Mouse (Mus musculus): ENCODE data around the gene Nras.
A peak's percentile ranks its signal among the peaks of the same experiment; 100 is the strongest.

Gene Nras

GRCm38 (mm10) chr3:103058207-103059157, at the start of gene Nras:
Gene Nras (plus strand): TSS chr3:103058285.
- DNase-seq = peak; percentile 95 to 97

- no peak for DNase-seq
Observed at GRCm38 (mm10) chr3:103017350-103017749, 40.7 kb upstream of the Nras start.

GRCm38 (mm10) chr3:103019462-103019861, 38.6 kb upstream of the Nras start:
- no peak for DNase-seq

GRCm38 (mm10) chr3:103020249-103020942, 37.7 kb upstream of the Nras start, which contains the start of gene Csde1:
Gene Csde1 (plus strand): TSS chr3:103020426.
- DNase-seq = peak; percentile 97 to 99

DNA sequence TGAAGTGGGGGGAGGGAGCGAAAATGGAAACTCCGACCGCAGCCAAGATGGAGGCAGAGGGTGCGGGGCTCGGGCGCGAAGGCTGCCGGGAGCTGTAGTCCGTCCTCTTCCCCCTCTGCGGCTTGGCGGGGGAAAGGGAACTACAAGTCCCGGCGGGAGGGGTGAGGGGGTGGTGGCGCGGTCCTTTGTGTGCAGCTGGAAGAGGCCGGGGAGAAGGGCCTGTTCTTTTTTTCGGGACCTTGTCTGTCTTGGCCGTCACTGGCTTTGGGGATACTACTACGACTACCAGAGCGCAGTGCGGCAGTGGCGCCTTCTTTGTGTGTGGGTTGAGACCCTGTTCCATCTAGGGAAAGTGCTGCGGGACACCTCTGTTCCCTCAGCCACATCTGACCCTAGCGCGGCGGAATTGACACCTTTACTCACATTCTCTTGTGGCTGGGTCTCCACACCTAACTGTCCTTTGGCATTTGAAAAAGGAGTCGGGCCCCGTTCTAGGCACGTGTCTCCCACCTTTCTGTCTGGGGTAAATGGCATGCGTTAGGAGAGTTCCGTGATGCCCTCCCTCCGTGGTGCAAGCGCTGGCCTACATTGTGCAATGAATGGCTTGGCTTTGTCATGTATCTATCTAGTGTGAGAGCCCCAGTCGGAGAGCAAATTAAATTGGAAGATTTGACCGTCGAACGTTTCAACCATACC, 37.0 kb upstream of the Nras start:
- peak; percentile 88 to 95 for DNase-seq

DNA sequence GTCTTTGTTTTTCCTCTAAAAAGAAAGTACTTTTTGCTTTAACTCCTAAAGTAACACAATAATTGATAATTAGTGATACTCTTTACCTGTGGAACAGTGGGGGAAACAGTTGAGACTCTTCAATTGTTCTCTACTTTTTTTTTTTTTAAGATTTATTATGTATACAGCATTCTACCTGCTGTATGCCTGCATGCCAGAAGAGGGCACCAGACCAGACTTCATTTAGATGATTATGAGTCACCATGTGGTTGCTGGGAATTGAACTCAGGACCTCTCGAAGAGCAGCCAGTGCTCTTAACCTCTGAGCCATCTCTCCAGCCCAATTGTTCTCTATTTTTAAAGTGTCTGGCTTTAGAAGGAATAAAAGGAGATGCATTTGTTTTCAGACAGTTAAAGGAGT, 31.9 kb upstream of the Nras start:
- DNase-seq = no peak

GRCm38 (mm10) chr3:103040285-103040684, 17.8 kb upstream of the Nras start:
- DNase-seq = no peak

DNA sequence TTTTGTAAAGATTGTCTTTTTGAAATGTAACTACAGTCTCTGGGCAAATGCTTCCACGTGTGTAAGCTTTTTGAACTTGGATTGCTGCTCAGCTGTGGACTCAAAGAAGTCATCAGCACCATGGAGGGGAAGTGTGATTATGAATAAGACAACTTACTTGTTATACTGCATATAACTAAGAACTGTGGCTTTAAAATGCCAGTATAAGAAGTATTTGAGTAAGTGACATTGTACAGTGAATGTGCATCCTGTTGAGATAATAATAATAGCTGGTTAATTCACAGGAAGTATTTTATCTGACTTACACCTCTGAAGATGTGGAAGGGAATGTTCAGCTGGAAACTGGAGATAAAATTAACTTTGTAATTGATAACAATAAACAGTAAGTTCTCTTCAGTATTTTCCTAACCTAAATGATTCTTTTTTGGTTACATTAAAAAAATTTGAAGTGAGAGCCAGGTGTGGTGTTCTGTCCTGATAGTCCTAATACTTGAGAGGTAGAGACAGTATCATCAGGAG, 17.2 kb upstream of the Nras start:
- DNase-seq = no peak

DNA sequence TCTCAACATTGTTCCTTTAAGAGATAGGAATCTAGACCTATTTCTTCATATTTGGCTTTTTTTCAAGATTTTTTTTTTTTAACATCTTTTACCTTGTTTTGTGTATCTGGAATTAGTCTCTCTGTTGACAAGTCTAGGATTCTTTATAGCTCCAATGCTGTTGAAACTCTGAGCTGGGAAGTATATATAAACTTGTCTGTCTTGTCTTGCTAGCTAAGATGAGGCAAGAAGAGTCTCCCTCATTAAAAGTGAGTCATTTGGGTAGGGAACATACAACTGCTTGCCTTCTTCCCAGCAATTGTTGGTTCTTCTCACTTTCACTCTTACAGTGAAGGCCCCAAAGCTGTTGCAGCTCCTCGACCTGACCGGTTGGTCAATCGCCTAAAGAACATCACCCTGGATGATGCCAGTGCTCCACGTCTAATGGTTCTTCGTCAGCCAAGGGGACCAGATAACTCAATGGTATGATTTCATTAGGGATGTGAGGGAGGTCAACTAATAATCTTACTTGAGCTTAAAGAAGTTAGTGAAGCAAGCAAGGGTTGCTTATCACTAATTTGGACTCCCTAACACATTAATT, 2.0 kb upstream of the Nras start:
- DNase-seq = no peak

GRCm38 (mm10) chr3:103057752-103058151, 333 bp upstream of the Nras start:
- DNase-seq = no peak

DNA sequence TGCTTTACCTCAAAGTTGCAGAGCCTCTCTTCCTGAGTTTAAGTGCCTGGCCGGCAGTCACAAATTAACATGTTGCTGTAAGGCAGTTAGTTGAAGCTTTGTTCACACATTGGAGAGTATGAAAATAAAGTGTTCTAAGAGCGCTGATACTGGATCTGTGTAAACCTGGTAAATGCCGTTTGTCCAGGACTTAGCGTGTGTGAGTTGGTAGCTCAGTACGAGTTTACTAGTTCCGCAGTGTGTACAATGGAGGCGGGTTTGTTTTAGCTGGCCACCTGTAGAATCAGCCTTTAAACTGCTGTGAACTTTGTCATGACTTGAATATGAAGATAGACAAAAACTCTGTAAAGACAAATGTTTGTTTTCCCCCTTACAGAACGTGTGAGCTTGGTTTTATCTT, 8.8 kb downstream of the Nras start:
- no peak for DNase-seq

DNA sequence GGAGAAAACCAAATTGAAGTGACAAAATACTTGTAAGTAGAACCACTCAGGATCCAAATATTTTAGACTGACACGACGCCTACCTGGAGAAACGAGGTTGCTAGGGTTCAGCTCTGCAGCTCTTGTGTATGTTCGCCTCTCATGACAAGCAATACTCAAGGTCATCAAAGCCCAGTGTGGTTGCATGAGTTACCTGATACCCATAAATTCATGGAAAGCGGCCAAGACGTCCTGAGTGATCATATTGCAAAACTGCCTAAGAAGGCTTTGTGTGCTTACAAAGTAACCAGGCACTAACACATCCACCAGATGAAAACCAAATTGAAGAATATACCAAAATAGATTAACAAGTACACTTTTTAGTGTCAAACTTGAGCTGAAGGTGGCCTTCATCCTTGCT, 10.9 kb downstream of the Nras start:
- DNase-seq = no peak

DNA sequence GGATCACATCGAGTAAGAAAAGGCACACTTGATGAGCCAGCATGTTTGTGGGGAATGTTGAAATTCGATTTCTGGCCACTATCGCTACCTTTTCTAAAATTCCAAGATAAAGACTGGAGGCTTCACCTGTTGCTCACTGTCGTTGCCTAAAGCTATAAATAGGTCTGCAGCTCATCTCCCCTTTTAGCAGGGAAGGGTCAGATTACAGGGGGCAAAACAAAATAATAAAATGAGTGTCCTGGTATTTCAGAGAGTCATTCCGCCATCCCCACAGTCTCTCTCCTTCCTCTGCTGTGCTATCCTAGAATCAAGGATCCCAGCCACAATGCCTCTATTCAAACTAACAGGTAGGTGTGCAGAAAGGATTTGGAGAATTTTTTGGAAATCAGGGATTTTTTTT, 15.7 kb downstream of the Nras start, which contains the start of gene Ampd1:
TSS of gene Ampd1 (plus strand) at position 244 of the 400 bp plus-strand sequence.
- DNase-seq = no peak

GRCm38 (mm10) chr3:103075871-103076270, 17.8 kb downstream of the Nras start:
- no peak for DNase-seq

DNA sequence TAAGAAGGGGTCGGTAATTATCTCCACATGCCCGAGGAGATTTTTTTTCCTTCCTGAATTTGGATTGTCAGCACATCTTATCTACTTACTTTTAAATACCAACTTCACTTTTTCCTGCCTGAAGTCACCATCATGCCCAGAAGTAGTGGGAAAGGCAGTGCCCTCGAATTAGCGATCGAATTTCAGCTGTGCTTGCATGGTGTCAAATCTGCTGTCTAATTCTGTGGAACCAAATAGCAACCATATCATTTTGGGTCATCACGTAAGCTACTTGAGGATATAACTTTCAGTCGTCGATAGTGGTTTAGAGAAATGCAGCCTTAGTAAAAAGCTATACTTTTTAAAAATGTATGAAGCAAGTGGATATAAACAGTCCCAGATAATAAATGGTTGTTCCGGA, 18.4 kb downstream of the Nras start:
- no peak for DNase-seq

DNA sequence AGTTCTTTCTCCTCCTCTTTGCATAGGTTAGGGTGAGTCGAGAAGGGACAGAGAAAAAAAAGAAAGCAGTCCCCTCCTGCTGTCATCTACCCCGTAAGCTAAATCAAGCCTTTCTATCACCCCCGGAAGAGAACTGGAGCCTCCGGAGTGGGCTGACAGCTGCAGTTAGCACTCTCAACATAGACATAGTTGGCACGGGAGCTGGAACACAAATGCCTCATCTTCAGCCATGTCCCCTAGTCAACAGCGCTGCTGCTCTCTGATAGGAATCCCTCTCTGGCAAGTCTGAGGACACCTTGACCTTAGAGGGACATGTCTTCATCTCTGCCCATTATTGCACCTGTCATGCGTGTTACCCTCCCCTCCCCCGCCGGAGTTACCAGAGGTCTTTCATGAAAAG, 21.2 kb downstream of the Nras start:
- no peak for DNase-seq

- no peak for DNase-seq
Observed at GRCm38 (mm10) chr3:103081051-103081450, 23.0 kb downstream of the Nras start.

DNA sequence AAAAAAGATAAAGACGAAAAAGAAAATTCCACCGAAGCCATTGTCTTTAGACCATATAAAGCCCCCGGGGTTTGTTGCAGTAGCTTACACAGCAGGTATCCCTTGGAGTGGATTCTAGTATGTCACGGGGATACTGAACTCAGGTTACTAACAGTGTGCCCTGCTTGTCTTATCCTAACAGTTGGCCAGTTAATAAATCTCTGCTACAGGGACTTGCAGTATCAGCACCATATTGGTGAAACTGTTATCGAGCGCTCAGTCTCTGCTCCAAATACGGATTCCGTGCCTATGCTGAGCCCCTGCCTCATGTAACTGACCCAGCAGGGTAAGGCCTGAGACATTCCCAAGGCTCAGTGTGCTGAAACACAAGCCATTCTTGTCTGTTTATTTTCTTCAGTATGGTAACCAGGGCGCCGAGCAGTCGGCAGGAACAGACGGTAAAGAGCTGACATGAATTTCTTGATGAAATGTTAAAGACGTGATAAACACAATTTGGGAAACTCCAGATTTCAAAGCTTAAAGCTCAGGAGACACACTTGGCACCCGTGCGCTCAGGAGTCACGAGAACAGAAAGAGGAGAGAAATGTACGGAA, 23.9 kb downstream of the Nras start:
- DNase-seq = no peak

GRCm38 (mm10) chr3:103082761-103083160, 24.7 kb downstream of the Nras start:
- no peak for DNase-seq

DNA sequence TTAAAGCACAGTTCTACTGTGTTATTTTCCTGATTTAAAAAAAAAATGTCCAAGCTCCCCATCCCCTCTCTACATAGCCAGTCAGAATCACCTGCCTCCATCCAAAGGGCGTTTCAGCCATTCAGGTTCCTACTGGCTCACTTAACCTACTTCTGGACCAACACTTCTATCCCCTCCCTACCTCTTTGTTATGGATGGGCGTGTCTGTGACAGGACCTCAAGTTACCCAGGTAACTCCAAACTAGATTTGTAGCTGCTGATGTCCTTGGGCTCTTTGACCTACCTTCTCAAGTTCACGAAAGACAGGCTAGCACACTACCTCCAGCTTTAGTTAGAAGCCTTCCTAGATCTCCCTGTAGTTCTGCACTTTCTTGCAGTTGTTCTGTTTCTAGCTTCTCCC, 27.9 kb downstream of the Nras start:
- DNase-seq = no peak

DNA sequence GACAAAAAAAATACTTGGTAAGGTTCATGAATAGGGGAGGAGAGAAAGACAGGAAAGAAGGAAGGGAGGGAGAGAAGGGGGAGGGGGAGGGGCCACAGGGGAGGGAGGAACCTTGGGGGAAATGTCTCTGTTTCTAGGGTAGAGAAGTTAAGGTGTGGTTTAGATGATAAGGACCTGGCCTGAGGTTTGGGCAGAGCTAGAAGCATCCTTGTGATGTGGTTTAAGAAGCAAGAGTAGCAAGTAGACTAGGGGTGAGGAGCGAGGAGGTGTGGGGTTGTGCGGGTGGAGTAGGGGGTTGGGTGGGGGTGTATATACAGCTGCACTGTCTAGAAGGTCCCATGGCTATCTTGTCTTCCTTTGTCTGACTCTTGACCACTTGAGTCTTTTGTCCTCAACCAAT, 33.7 kb downstream of the Nras start:
- DNase-seq = no peak

GRCm38 (mm10) chr3:103098662-103099061, 40.6 kb downstream of the Nras start:
- no peak for DNase-seq

Data from kidney, postnatal 25 days (tissue).